Mouse (Mus musculus) spleen, embryonic (tissue): ENCODE data around the gene Atpif1.

Experiments used
- CTCF ChIA-PET: fragments of 350-600 bp; sonication (Branson Sonifier 250); formaldehyde crosslinking; loops from one replicate; lab custom pipeline; 2022; lab: Charles Lee

The Atpif1 gene

GRCm38 (mm10) chr4:132527917-132528522, 5.4 kb downstream of the Atpif1 start:
- CTCF ChIA-PET, result no interaction called here

GRCm38 (mm10) chr4:132526678-132527077, 6.8 kb downstream of the Atpif1 start:
- CTCF ChIA-PET, result interaction anchor here (0.6 to 0.7 kb wide), 2 partner anchors 11 to 1993 kb away, joined by 7 to 8 read pairs; no protein-coding TSS in a partner anchor

DNA sequence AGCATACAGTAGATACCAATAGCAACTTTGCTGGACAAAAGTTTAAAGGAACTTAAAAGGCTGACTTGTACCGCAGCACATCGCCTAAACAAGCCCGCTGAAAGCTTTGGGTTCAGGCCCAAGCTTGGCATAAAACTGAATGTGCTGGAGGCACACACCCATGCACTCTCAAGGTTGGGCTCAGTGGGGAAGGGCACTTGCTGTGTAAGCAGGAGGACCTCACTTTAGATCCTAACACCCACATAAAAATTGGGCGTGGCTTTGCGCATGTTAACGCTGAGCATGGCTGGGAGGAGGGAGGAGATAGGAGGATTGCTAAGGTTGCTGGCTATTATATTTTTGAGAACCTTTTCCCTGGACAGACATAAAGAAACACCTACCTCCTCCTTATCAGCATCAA, 8.7 kb downstream of the Atpif1 start:
- CTCF ChIA-PET, result no interaction called here

GRCm38 (mm10) chr4:132524321-132524741, 9.1 kb downstream of the Atpif1 start:
- CTCF ChIA-PET, result no interaction called here

- CTCF ChIA-PET, result no interaction called here
These were observed 14.3 kb downstream of the Atpif1 start for GRCm38 (mm10) chr4:132519188-132519587.

DNA sequence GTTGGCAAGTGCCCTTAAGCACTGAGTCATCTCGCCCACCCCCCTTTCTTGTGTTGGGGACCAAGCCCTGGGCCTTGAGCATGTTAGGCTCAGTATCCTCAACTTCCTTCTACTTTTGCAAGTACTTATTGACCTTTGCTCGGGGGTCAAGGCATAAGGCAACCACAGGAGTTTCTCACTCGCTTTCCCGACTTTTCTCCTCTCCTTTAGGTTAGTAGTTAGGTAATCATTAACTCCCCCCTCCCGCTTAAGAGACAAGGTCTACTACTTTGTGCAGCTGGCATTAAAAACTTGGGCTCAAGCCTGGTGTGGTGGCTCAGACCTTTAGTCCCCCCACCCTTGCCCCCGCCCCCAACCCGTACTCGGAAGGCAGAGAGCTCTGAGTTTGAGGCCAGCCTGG, 15.4 kb downstream of the Atpif1 start:
- CTCF ChIA-PET, result interaction anchor here (0.7 kb wide), 1 partner anchor 120 kb away, joined by 9 read pairs; no protein-coding TSS in a partner anchor

- CTCF ChIA-PET, result interaction anchor here (0.6 to 0.7 kb wide), 2 partner anchors 11 to 1147 kb away, joined by 4 to 8 read pairs; no protein-coding TSS in a partner anchor
These were observed 17.9 kb downstream of the Atpif1 start for GRCm38 (mm10) chr4:132515369-132516155.

- CTCF ChIA-PET, result interaction anchor here (0.7 to 1.2 kb wide), 3 partner anchors 18 to 426 kb away, joined by 3 to 9 read pairs (median 8); partner anchors contain the start of gene Atpif1
These were observed 18.8 kb downstream of the Atpif1 start for GRCm38 (mm10) chr4:132514555-132515135.

DNA sequence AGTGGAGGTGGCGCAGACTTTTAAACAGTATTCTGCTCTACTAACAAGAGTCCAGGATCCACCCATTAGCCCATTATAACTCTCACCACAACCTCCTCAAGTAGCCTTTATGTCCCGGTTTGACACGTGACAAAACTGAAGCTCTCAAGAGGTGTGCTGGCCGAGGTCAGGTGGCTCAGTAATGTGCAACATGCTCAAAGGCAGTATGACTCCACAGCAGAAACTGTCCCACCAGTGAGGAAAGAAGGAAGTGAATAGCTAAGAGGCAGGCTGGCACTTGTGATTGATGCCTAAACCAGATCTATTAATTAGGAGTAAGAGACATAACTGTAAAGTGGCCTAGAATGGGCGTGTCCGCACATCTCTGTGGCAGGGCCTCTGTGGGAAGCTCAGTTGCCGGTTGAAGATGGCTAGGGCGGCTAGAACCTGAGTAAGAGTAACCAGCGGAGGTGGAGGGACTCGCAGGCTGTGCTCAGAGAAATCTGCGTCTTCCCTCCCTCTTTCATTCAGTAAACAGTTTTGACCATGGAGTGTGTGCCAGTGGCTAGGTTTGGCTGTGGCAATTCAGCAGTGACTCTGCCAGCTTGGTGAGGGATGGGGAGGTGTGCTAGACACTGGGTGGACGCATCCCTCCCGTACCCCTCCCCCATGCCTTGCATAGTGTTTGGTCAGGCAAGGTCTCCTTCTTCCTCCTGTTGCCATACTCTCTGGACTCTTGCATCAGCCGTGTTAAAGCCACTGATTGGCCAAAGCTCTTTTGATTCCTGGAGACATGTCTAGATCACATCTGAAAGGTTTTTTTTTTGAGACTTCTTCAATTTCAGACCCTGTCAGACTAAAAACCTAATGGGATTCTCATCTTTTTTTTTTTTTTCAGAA, 19.8 kb downstream of the Atpif1 start:
- CTCF ChIA-PET, result interaction anchor here (0.7 to 1.2 kb wide), 6 partner anchors 11 to 485 kb away, joined by 3 to 9 read pairs (median 4); partner anchors contain the start of gene Atpif1

- CTCF ChIA-PET, result interaction anchor here (0.7 kb wide), 1 partner anchor 1072 kb away, joined by 3 read pairs; the partner anchor contains the start of gene Gpn2
These were observed 21.4 kb downstream of the Atpif1 start for GRCm38 (mm10) chr4:132512080-132512479.

GRCm38 (mm10) chr4:132510352-132510798, 23.1 kb downstream of the Atpif1 start, which contains the start of gene Sesn2:
Sesn2 (minus strand) TSS chr4:132510501.
- CTCF ChIA-PET, result no interaction called here

DNA sequence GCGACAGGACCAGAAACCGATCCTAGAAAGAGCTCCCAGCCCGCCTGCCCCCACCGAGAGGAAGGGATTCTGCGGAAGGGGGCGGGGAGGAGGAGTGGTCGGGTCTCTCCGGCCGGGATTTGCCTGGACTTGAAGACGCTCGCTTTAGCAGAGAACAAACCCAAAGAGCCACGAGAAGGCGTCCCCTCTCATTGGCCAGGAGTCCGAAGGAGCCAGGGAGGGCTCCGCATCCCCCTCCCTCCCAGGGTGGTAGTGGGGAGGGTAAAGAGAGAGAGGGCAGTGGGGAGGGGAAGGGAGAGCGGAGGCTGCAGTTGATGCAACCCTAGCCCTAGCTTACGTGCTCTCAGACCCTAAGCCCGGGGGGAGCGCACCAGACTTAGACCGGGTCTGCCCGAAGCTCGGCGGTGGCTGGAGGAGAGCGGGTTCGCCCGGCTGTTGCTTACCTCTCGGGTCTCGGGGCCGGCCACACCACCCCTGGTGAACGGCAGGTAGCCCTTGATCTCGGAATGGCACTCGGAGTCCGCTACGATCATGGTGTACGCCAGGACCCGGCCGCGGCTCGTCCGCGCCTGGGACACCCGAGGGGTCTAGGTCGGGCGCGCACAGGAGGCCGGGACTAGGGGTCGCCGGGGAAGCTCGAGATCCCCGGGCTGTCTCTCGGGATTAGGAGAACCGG, 23.7 kb downstream of the Atpif1 start:
- CTCF ChIA-PET, result no interaction called here

- CTCF ChIA-PET, result no interaction called here
These were observed 26.2 kb downstream of the Atpif1 start for GRCm38 (mm10) chr4:132507210-132507609.

GRCm38 (mm10) chr4:132506250-132506649, 27.2 kb downstream of the Atpif1 start:
- CTCF ChIA-PET, result no interaction called here

- CTCF ChIA-PET, result interaction anchor here (0.6 kb wide), 1 partner anchor 169 kb away, joined by 3 read pairs; no protein-coding TSS in a partner anchor
These were observed 27.7 kb downstream of the Atpif1 start for GRCm38 (mm10) chr4:132505800-132506199.

- CTCF ChIA-PET, result interaction anchor here (0.6 kb wide), 1 partner anchor 169 kb away, joined by 3 read pairs; no protein-coding TSS in a partner anchor
These were observed 28.3 kb downstream of the Atpif1 start for GRCm38 (mm10) chr4:132505034-132505738.

GRCm38 (mm10) chr4:132503344-132503743, 30.1 kb downstream of the Atpif1 start:
- CTCF ChIA-PET, result interaction anchor here (0.5 to 0.7 kb wide), 2 partner anchors 10 to 22 kb away, joined by 5 read pairs; no protein-coding TSS in a partner anchor

GRCm38 (mm10) chr4:132501639-132502038, 31.8 kb downstream of the Atpif1 start:
- CTCF ChIA-PET, result no interaction called here

- CTCF ChIA-PET, result no interaction called here
These were observed 39.1 kb downstream of the Atpif1 start for GRCm38 (mm10) chr4:132494271-132494918.
